Mouse (Mus musculus) heart, adult 11 months (tissue): ENCODE data around the gene Foxg1.

Experiments used
- DNase-seq: peaks from one replicate; pipeline ENCODE4 v3.0.0; 2022

The Foxg1 gene

DNA sequence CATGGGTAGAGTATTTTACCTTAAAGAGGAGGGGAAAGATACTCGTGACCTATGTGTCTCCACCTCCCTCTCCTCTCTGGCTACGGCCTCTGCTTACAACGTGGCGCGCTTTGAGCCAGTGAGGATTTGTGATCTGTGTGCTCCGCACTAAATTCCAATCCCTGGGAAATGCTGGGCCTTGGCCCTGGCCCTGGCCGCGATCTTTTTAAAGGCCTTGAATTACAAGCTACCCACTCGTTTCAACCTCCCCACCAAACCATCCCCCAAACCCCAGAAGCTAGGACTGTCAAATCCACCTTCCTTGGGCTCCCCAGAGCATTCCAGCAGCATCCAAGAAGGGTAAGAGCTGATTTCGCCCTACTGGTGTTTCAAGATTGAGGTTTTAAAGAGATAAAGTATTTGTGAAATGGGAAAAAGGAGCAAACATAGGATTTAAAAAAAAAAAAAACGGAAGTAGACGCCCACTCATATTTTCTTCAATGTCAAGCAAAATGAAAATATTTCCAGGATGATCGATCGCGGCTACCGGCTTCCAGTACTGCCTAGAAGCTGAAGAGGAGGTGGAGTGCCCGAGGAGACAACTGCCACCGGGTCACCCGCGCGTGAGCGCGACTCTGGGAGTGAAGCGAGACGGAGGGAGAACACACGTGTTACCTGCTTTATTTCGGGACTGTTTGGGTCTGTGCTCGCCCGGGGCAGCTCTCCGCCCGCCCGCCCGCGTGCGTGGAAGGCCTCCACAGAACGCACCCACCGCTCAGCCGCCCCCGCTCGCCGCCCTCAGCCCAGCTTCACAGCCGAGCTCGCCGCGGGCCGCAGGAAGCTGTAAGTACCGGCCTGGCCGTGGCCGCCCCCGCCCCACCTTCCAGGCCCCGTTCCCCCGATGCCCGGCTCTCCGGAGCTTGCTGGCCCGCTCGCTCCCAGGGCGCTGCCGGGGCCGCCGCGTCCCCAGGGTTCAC is at the start of gene Foxg1:
Gene Foxg1 (plus strand): TSS at position 96 of the 956 bp plus-strand sequence.
- DNase-seq = no peak

DNA sequence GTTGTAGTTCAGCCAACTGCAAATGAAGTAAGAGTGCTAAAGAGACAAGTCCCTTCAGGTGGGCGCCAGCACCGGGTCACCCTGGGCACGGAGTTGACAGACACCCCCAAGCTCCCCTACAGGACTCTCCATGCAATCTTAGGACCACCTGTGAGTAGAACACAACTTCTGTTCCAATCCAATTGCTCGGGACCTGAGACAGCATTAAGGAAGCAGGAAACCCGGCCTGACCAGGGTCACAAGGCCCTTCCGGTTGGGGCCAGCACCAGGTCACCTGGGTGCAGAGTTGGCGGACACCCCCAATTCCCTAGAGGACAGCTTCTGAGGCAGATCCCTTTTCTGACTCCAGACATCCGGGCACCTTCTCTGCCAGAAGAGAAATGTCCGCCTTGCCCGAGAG is 32.8 kb upstream of the Foxg1 start:
- DNase-seq = peak; percentile 82

DNA sequence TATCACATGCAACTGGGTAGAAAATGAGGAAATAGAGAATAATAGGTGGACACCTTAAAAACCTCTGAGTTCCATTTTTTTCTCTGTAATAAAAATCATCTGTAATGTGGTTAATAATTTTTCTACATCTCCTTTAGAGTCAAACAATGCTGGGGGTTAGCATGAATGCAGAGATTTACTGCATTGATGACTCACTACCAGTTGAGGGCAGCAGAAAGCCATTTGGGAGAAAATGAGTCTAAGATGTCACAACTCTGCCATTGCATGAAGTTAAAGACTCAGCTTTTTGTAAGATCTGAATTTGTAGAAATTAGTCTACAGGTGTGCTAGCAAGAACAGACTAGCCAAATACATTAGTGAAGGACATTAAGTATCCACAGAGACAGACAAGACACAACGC is 13.5 kb upstream of the Foxg1 start:
- no peak for DNase-seq

DNA sequence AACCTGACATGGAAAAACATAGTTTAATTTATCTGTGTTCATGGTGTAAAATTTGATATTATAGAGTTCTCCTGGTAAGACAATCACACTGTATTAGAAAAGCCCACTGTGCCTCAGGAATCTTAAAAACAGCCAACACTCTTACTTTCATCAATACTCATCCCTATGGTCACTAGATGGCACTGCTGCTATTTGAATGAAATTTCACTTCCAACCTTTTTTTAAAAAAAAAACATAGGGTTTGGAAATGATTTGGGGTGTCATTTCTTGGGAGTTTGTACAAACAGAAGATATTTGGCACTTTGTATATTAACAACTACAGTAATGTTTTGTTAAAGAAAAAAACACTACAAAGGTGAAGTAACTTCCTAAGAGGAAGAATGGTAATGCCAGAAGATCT is 10.3 kb upstream of the Foxg1 start:
- DNase-seq = no peak

DNA sequence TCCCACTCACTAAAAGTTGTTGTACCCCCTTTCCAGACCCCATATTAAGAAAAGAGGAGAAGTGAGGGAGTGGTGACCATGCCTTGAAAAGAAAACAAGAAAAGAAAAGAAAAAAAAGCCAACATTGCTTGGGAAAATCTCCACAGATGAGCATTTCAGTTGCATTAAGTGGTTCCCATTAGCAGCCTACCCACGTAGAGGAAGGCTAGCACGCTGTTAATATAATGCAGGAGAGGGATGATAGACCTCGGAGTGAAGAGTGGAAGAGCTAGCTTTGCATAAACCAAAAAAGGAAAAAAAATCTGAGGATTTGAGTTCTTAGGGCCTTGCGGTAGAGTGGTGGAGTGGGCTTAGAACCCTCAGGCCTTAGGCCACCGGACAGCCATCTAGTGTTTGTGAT is 9.3 kb upstream of the Foxg1 start:
- no peak for DNase-seq

DNA sequence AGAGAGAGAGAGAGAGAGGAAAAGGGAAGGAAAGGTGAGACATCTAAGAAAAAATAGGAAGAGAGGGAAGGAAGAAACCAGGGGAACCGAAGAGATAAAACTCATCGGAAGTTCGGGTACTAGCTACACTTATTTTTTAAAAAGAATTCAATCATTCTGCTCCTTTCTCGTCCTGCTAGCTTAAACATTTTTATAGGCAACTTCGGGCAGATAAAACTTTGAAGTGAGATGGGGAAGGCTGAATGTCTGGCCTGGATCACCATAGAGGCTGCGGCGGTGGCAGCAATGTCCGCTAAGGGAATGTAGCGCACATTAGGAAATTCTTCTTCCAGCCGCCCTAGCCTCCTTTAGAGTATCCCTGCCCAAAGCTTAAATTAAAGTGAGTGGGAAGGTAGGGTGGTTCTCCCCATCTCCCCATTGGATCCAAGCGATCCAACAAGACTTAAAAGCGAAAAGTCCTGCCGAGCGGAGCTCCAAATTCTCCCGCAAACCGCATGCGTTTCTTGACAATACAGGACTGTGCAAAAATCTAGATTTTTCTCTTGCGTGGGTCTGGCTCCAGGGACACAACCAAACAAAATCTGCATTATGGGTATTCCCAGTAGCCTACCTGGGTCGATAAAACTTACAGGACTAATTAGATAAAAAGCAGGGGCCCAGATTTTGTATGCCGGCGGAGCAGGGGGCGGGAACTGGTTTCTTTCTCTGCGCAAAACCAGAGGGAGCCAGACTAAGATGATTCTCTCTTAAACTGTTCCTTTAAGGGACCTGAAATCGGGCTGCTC is 8.4 kb upstream of the Foxg1 start:
- no peak for DNase-seq

DNA sequence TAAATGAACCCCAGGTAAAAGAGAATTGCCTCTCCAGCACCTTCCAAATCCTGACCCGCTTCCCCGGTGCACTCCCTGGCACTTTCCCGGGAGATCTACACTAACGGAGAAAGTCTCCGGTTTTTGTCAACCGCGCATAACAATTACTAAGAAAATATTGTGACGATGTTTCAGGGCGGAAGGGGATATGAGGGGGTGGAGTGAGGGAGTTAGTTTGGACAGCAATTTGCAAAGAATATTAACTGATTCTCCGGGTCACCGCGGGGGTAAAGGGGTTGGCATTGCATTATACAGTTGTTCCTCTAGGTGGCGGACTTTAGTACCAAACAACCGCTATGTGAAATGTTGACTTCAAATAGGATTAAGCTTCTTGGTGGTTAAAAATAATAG is 7.9 kb upstream of the Foxg1 start:
- no peak for DNase-seq

DNA sequence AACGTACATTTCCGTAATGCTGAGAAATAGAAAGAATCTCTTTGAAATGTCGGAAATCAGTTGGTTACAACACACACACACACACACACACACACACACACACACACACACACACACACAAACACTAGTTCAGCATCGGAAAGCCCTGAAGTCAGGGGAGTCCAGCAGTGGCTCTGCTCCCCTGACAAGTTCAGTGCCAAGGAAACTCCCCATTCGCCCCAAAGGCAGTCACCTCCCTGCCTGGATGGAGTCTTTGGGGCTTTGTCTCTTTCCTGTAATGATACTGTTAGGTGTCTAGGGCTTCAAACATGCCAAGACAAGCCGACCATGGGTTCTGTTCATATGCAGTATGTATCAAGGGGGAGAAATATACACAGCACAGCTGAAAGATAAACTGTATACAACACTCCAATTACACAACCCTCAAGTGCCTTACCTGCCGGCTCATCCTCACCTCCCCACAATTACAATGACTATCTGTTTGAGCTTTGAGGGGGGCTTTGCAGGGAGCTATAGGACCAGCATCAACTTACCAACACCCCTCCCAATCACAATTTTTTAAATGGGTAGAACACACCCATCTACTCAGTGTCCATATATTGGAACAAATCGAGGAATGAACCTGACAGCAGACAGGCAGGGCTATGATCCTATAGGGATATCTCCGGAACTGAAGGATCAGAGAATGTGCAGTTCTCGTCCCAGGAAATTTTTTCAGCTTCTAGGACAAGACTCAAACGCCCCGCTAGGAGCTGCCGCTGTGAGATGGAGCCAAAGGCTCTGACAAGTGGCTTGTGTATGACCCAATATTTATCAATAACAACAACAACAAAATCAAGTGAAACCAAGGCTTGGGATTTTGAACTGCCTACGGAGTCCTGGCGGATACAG is 6.8 kb upstream of the Foxg1 start:
- DNase-seq = no peak

DNA sequence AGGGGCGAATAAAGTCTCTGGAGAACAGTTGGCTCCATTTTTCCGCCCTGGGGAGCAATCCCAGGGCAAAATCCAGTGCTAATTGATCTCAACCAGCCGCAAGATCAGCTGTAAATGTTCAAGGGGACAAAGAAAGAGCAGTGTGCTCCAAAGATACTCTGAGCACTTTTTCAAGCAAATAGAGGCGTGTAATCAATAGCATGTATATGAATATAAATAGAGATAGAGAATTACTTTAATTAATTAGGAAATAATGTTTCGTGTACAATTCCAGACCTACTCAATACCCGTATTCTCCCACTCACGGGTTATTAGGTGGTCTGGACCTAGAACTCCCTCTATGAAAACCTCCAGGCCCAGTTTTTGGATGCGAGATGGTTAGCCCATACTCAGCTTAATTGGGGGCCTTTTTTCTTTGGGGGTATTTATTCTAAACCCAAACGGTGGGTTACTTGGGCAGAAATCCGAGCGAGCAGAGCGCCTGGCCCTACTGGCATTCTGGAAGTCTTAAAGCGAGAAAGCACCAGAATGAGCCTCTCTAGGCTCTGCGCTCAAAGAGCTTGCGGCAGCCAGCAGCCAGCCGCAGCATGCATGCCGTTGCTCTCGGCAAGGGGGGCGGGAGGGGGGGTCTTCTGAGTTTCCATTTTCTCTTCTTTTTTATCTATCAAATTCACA is 6.0 kb upstream of the Foxg1 start:
- DNase-seq = no peak

DNA sequence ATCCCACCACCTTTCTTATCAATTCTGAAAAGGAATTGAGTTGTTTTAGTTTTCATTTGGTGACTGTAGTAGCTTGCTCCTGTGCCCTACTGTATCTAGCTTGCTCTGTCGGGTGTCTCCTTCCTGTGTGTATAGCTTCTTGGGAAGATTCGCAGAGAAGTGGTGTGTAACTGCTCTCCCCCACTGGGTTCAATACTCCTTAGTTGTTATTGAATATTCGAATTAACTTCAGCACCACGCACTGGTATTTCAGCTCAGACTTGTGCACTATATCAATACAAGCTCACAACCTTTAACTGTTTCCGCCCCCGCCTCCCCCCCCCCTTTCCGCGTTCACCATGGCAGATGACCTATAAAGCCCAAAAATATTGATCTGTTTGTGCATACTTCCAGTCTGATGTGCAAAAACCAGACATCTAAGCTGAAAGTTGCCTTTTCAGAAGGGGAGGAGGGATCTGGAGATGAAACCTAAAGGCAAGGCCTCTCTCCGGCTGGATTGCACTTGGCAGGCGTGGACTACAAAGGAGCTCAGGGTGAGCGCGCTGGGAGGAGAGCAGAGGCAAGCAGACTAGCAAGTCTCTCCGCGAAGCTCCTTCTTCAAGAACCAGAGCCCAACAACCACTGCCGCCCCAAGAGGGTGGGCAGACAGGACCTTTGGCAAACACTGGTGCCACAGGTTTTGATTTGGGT is 5.0 kb upstream of the Foxg1 start:
- no peak for DNase-seq

DNA sequence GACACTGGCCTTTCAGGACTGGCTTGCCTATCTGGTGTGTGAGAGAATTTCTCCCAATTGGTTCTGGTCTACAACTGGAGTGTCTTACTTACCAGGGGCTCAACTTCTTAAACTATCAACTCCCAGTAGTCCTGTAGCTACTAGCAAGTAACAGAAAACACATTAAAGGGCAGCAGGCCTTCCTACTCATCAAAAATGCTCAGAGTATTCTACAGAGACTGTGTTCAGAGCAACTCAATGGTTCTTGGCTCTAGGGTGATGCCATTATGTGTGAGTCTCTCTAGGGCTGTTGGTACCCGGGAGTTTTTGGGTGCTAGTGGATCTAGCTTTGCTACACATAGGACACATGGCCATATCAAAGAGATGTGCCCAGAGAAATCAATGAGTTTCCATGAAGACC is 3.5 kb upstream of the Foxg1 start:
- no peak for DNase-seq

DNA sequence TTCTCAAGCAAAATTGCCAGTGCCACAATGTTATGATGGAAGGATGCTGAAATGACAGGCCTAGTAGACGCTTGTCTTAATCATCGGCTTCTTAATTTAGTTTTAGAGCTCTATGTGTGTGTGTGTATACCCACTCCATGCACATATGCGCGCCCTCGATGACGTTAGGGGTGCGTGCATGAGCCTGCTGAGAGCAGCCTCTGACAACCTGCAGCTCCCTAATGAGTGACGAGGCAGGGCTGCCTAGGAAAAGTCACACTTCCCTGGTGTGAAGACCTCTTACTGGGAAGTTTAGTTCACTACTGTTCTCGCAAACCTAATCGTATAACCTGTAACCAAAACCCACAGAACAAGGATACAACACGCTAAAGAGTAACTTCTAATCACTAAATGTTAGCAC is 3.0 kb upstream of the Foxg1 start:
- DNase-seq = no peak

DNA sequence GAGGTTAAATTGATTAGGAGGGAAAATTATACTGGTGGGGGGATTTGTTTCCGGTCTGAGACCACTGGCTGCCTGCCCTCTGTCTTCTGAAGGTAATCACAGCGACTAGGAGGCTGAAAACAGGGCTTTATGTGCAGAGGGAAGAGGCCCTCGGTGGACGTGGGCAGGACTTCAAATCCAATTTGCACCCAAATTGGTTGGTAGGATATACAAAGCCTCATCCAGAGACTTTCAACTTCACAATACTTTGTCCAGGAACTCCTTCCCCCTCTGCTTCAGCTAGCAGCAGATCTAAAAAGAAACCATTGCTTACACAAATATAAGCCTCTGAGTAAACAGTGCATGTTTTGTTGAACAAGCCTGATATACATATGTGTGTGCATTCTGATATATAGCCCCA is 2.0 kb upstream of the Foxg1 start:
- no peak for DNase-seq

DNA sequence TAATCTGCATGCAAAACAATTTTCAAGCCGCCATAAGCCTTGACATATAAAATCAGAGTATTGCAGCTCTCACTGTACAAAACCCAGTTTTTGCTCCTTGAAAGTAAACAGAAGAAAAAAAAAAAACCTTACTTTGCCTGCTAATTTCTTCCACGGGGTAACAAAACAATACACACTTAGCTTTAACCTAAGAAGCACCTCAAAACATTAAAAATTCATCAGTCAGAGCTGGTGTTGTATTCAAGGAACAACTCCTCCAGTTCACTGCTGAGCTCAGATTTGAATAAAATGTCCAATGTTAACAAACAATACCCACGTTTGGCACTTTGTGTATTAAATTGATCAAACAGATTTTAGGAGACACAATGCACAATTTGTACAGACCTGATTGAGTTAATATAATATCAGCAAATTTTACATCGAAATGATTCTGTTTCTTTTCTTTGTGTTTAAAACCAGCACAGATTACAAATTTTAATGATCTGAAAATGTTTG is 1.4 kb upstream of the Foxg1 start:
- no peak for DNase-seq

DNA sequence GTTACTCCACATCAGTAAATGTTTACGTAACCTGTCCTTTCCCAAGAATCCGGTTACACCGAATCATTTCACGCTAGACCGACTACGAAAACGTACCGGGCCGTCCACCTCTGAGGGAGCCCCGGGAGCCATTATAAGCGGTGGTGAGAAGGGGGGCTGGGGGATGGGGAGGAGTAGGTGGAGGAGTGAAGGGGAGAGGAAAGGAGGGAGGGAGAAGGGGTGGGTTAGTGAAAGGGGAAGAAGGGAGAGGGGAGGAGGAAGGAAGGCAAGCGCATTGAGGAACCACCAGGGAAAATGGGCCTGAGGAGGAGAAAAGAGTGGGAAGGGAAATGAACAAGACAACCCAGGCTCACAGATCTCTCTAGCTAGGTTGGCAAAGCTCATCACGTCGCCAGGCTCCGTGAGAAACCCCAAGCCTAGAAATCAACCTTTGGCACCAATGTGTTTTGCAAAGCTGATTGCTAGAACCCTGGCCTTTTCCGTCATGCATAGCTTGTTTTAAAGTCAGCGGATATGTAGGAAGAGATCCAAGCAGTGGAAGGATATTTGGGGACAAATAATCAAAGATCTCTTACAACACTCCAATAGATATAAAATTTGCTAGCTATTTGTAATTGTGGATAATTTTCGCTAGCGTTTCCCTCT is 617 bp upstream of the Foxg1 start:
- DNase-seq = peak; percentile 82

DNA sequence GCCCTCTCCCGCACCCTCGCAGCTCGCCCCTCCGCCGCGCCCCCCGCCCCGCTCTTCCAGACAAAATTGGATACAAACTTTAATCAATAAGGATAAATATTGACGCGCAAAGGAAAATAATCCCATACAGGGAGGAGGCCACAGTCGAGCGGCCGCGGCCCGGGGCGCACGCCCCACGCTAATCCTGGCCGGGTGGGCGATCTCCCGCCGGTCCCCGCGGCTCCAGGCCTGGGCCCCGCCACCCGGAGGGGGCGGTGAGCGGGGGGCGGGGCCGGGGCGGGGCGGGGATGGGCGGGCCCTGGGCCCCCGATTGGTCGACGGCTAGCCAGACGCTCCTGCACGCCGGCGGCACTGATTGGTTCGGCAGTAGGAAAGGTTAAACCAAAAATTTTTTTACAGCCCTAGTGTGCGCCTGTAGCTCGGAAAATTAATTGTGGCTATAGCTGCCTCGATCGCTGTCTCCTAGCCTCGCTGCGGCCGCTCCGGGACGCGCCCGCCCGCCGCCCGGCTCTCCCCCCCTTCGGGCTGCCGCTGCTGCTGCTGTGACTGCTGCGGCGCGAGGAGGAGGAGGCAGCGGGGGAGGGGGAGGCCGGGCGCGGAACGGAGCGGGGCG is 1.2 kb downstream of the Foxg1 start:
- DNase-seq = no peak

DNA sequence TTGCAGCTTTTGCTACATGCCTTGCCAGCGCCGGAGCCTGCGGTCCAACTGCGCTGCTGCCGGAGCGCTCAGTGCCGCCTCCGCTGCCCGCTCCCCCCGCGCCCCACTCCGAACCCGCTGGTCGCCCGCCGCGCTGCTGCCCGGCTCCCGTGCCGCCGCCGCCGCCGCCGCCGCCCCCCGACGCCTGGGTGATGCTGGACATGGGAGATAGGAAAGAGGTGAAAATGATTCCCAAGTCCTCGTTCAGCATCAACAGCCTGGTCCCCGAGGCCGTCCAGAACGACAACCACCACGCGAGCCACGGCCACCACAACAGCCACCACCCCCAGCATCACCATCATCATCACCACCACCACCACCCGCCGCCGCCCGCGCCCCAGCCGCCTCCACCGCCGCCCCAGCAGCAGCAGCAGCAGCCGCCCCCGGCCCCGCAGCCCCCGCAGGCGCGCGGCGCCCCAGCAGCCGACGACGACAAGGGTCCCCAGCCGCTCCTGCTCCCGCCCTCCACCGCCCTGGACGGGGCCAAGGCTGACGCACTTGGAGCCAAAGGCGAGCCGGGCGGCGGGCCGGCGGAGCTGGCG is 1.9 kb downstream of the Foxg1 start:
- no peak for DNase-seq

DNA sequence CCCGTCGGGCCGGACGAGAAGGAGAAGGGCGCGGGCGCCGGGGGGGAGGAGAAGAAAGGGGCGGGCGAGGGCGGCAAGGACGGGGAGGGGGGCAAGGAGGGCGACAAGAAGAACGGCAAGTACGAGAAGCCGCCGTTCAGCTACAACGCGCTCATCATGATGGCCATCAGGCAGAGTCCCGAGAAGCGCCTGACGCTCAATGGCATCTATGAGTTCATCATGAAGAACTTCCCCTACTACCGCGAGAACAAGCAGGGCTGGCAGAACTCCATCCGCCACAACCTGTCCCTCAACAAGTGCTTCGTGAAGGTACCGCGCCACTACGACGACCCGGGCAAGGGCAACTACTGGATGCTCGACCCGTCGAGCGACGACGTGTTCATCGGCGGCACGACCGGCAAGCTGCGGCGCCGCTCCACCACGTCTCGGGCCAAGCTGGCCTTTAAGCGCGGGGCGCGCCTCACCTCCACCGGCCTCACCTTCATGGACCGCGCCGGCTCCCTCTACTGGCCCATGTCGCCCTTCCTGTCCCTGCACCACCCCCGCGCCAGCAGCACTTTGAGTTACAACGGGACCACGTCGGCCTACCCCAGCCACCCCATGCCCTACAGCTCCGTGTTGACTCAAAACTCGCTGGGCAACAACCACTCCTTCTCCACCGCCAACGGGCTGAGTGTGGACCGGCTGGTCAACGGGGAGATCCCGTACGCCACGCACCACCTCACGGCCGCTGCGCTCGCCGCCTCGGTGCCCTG is 2.6 kb downstream of the Foxg1 start, which contains the start of gene Gm43517:
Gene Gm43517 (plus strand): TSS at position 299 of the 755 bp plus-strand sequence.
- no peak for DNase-seq

DNA sequence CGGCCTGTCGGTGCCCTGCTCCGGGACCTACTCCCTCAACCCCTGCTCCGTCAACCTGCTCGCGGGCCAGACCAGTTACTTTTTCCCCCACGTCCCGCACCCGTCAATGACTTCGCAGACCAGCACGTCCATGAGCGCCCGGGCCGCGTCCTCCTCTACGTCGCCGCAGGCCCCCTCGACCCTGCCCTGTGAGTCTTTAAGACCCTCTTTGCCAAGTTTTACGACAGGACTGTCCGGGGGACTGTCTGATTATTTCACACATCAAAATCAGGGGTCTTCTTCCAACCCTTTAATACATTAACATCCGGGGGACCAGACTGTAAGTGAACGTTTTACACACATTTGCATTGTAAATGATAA is 3.2 kb downstream of the Foxg1 start:
- no peak for DNase-seq
